Mouse (Mus musculus) testis, postnatal 10 days (tissue): ENCODE results near the gene Myh3.
"Not testable (repeated sequence)": the region's sequence is repeated elsewhere in the genome, so short reads cannot be mapped to it uniquely, and the experiment has no call there.

Experiments used
- DNase-seq: peaks from one replicate; pipeline ENCODE4 v3.0.0; 2021; ENCODE audit warnings: low spot score

The Myh3 gene

GRCm38 (mm10) chr11:67077435-67077834 lies 665 bp upstream of the Myh3 start:
- DNase-seq: no peak

GRCm38 (mm10) chr11:67078888-67079287 lies 788 bp downstream of the Myh3 start:
- DNase-seq: no peak

GRCm38 (mm10) chr11:67079740-67080139 lies 1.6 kb downstream of the Myh3 start:
- DNase-seq: no peak

GRCm38 (mm10) chr11:67080168-67080567 lies 2.1 kb downstream of the Myh3 start:
- DNase-seq: peak; percentile 72

GRCm38 (mm10) chr11:67081125-67081649 lies 3.1 kb downstream of the Myh3 start:
- no peak for DNase-seq

GRCm38 (mm10) chr11:67082188-67082587 lies 4.1 kb downstream of the Myh3 start:
- no peak for DNase-seq

- no peak for DNase-seq
Observed at GRCm38 (mm10) chr11:67082793-67083192, 4.7 kb downstream of the Myh3 start.

GRCm38 (mm10) chr11:67083239-67083638 lies 5.1 kb downstream of the Myh3 start:
- no peak for DNase-seq

GRCm38 (mm10) chr11:67083712-67084340 lies 5.7 kb downstream of the Myh3 start:
- no peak for DNase-seq

- peak; percentile 79 for DNase-seq
Observed at GRCm38 (mm10) chr11:67085489-67085888, 7.4 kb downstream of the Myh3 start.

GRCm38 (mm10) chr11:67086467-67087164 lies 8.5 kb downstream of the Myh3 start:
- DNase-seq: no peak

- no peak for DNase-seq
Observed at GRCm38 (mm10) chr11:67087225-67087624, 9.1 kb downstream of the Myh3 start.

- DNase-seq: not testable (repeated sequence)
Observed at GRCm38 (mm10) chr11:67092354-67092753, 14.3 kb downstream of the Myh3 start.

- no peak for DNase-seq
Observed at GRCm38 (mm10) chr11:67093201-67093600, 15.1 kb downstream of the Myh3 start.

- no peak for DNase-seq
Observed at GRCm38 (mm10) chr11:67093652-67094051, 15.6 kb downstream of the Myh3 start.

- no peak for DNase-seq
Observed at GRCm38 (mm10) chr11:67094470-67094869, 16.4 kb downstream of the Myh3 start.

- no peak for DNase-seq
Observed at GRCm38 (mm10) chr11:67097709-67098108, 19.6 kb downstream of the Myh3 start.

GRCm38 (mm10) chr11:67098427-67098826 lies 20.3 kb downstream of the Myh3 start:
- DNase-seq: no peak

GRCm38 (mm10) chr11:67099241-67099640 lies 21.1 kb downstream of the Myh3 start:
- no peak for DNase-seq

- DNase-seq: no peak
Observed at GRCm38 (mm10) chr11:67100169-67100568, 22.1 kb downstream of the Myh3 start.

GRCm38 (mm10) chr11:67101713-67102112 lies 23.6 kb downstream of the Myh3 start:
- DNase-seq: peak; percentile 65

GRCm38 (mm10) chr11:67103256-67103655 lies 25.2 kb downstream of the Myh3 start:
- no peak for DNase-seq

- DNase-seq: no peak
Observed at GRCm38 (mm10) chr11:67104242-67104641, 26.1 kb downstream of the Myh3 start.

- no peak for DNase-seq
Observed at GRCm38 (mm10) chr11:67104714-67105113, 26.6 kb downstream of the Myh3 start.
